Mouse (Mus musculus): ENCODE data around the gene Gpbp1. TPM values are rescaled to one million over a fixed set of nuclear protein-coding genes. Genes with fewer than 3 reads are reported as not detected.

Gene Gpbp1
- 10 to 100 TPM; 53.0 to 62.4 TPM for total RNA-seq (2021)
- long read RNA-seq, experiment 1, transcript Gpbp1-202 (12 exons, 3,299 nt) = minor isoform, 35 of 122 reads
- long read RNA-seq, experiment 1, transcript Gpbp1-201 (13 exons, 3,694 nt) = major isoform, 45 of 122 reads
- long read RNA-seq, experiment 1, partial matches to known transcripts = 5 of 122 reads
- long read RNA-seq, experiment 1, other reads (novel, unspliced or antisense) = 37 of 122 reads
- long read RNA-seq, experiment 2, transcript Gpbp1-201 (13 exons, 3,694 nt) = major isoform, 36 of 82 reads
- long read RNA-seq, experiment 2, transcript Gpbp1-202 (12 exons, 3,299 nt) = minor isoform, 21 of 82 reads
- long read RNA-seq, experiment 2, partial matches to known transcripts = 3 of 82 reads
- long read RNA-seq, experiment 2, other reads (novel, unspliced or antisense) = 22 of 82 reads

GRCm38 (mm10) chr13:111489802-111490723 lies at the start of gene Gpbp1:
TSS of gene Gpbp1 (minus strand) at chr13:111490111.
- DNase-seq (ENCODE audit: low spot score) = peak; percentile 100

GRCm38 (mm10) chr13:111537718-111538117 lies 47.8 kb upstream of the Gpbp1 start:
- DNase-seq (ENCODE audit: low spot score) = no peak

DNA sequence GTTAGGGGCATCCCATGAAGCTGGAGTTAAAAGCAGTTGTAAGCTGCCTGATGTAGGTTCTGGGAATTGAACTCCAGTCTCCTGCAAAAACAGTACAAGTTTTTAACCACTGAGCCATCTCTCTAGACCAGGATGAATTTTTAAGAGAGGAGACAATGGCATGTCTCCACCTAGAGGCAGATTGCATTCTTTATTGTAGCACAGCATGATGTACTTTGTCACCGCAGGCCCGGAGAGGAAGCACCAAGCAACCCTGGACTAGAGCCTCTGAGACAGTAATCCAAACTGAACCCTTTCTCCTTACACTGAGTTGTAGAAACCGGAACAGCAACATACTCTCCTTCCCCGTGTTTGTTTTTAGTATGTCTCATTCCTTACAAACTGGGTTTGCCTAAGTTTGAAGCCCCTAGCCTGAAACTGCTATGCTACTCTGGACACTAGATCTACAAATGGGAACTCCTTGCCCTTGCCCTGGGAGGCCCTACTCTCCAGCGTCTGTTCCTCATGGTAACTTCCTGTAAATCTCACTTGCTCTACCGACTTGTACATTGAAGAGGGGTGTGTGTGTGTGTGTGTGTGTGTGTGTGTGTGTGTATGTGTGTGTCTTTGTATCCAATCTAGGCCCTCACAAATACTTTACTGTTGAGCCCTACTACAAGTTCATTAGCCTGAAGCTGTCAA lies 46.4 kb upstream of the Gpbp1 start:
- no peak for DNase-seq (ENCODE audit: low spot score)

GRCm38 (mm10) chr13:111534131-111534530 lies 44.2 kb upstream of the Gpbp1 start:
- DNase-seq (ENCODE audit: low spot score) = no peak

DNA sequence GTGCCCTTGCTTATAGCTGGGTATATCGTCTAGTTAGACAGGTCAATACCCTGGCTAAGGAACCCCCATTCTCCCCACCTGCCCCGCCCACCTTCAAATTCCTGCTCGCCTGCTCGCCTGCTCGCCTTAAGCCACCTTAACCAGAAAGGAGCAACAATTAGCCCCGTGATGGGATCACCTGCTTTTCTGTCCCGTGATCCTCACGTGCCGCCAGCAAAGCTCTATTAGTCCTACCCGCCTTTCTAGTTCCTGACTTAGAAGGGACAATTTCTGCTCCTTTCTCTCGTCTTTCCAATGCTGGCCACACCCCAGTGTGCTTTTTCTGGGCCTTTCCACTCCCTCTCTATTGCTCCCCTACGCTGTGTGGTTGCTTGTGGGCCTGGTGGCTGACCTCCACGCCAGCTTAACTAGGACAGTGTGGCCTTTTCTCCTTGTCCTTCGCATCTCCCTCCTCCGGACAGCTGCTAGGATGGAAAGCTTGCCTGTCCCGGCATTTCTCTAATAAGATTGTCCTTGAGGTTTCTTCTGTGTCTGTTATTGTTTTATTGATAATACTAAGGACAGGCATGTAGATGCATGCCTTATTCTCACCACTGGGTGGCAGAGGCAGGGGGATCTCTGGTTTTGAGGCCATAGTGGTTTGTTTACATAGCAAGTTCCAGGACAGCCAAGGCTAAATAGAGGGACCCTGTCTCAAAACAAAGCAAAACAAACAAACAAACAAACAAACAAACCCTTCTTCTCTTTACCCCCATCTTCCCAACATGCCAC lies 42.5 kb upstream of the Gpbp1 start:
- DNase-seq (ENCODE audit: low spot score) = no peak

GRCm38 (mm10) chr13:111531701-111532100 lies 41.8 kb upstream of the Gpbp1 start:
- DNase-seq (ENCODE audit: low spot score) = no peak

DNA sequence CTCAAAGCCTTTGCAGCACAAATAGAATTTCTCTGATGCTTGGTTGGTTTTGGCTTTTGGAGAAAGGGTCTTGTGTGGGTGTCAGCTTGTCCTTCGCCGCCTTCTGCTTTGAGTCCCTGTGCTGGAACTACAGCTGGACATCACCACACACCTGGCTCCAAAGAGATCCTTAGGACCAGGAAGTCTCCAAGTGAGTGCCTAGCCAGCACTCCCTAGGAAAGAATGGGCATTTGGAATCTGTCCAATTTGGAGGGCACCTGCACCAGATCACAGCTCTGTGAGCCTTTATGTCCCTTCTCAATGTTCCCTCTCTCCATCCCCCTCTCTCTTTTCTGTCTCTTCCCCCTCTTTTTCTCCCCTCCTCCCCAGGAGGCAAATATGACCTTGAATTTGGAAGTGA lies 34.4 kb upstream of the Gpbp1 start:
- no peak for DNase-seq (ENCODE audit: low spot score)

GRCm38 (mm10) chr13:111522336-111522735 lies 32.4 kb upstream of the Gpbp1 start:
- no peak for DNase-seq (ENCODE audit: low spot score)

- no peak for DNase-seq (ENCODE audit: low spot score)
Observed at GRCm38 (mm10) chr13:111520456-111520855, 30.5 kb upstream of the Gpbp1 start.

- no peak for DNase-seq (ENCODE audit: low spot score)
Observed at GRCm38 (mm10) chr13:111518332-111518731, 28.4 kb upstream of the Gpbp1 start.

DNA sequence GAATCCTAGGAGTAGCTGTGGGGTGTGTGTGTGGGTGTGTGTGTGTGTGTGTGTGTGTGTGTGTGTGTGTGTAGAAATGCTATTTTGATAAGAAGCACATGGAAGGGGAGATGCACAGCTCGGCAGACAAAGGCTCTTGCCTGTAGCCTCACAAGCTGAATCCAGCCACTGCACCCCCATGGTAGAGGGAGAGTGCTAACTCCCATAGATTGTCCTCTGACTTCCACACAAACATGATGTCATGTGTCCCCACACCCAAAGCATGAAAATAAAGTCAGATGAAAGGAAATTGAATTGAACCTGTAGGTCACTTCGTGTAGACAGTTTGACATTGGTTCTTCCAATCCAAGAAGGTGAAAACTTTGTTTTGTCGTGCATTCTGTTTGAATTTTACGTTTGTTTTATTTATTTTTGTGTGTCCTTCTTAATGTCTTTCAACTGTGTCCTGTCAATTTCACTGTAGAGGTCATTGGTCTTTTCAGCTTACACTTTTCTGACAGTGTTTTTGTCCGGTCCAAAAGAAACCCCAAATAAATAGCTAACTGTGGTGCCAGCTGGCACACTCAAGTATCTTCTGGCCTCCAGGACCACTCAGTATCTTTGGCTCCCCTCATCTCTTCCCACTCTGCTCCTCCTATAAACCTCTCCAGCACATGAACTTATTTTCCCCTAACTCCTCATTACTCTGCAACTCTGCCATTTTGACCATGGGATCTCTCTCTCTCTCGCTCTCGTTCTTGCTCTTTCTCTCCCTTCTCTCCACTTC lies 26.7 kb upstream of the Gpbp1 start:
- no peak for DNase-seq (ENCODE audit: low spot score)

DNA sequence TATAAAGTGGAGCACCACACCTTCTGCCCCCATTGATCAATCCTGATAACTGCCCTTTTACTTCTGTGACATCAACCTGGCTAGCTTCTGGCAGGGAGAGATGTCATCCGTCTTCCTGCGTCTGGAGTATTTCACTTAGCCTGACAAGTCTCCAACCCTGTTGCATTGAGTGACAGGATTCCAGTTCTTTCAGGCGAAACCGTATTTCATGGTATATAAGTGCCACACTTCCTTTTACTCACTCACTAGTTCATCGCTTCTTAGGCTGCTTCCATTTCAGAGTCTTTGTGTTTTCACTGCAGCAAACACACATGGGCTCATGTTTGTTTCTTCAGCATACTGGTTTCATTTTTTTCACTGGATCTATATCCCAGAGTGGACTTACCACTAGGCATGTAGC lies 19.5 kb upstream of the Gpbp1 start:
- no peak for DNase-seq (ENCODE audit: low spot score)

GRCm38 (mm10) chr13:111508645-111509044 lies 18.7 kb upstream of the Gpbp1 start:
- no peak for DNase-seq (ENCODE audit: low spot score)

DNA sequence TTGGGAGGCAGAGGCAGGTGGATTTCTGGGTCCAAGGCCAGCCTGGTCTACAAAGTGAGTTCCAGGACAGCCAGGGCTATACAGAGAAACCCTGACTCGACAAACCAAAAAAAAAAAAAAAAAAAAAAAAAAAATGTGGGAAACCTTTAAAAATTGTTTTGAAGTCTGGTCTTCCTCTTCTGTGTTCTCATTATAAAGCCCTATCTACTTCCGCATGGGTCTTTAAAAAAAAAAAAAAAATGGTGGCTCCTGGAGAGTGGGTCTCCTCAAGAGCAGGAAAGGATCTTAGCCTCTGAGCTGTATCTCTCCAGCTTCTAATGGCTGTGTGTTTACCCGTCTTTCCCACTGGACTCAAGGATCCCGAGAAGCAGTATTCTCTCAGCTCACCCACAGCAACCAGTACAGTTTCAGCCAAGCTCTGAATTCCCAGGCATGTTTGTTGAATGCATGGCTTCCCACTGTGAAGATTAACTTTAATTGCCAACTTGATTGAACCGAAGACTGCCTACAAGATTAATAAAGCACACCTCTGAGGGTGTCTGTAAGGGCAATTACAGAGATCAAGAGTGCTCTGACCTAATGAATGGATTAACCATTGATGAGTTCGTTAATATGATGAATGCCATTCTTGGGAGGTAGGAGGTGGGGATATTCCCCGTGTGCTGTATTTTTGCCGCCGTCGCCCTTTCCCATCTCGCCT lies 4.6 kb upstream of the Gpbp1 start:
- DNase-seq (ENCODE audit: low spot score) = no peak

DNA sequence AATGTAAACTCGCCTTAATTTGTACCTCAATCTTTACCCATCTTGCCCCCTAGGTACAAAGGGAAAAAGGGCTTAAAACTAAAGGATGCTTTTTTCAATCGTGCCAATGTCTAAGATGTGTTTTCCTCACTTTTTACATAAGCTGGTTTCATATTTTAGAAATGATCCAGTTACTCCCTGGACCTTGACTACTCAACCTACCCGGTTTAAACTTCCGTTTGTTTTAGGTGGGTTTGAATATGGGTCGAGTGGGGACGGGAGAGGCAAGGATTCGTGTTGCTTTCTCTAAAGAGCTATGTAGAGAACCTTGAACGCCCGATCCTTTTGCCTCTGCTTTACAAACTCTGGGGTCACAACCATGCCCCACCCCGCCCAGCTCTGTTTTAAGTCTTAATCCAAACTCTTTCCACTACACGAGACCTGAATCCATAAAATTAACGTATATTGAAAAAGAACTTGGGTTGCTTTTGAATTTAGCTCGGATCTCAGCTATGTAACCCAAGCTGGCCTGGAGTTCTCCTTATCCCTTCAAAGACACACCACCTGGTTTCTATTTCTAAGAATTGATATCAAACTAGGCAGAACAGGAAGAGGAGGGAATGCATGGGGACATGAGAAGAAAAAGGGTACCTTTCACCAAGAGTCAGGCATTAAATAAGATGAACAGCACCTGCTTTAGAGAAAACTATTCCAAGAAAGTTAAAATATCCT lies 1.3 kb upstream of the Gpbp1 start:
- no peak for DNase-seq (ENCODE audit: low spot score)

- no peak for DNase-seq (ENCODE audit: low spot score)
Observed at GRCm38 (mm10) chr13:111489502-111489801, 459 bp downstream of the Gpbp1 start.

GRCm38 (mm10) chr13:111488651-111489501 lies 1.0 kb downstream of the Gpbp1 start:
- DNase-seq (ENCODE audit: low spot score) = peak; percentile 43

GRCm38 (mm10) chr13:111477695-111478094 lies 12.2 kb downstream of the Gpbp1 start:
- no peak for DNase-seq (ENCODE audit: low spot score)
